Mouse (Mus musculus) neural tube, embryonic 15.5 days (tissue): ENCODE measurements around the gene Ctnnbl1. TPM values are rescaled to one million over a fixed set of nuclear protein-coding genes. Genes with fewer than 3 reads are reported as not detected.

ENCODE experiments used
- ATAC-seq: fragments of 200-750 bp; cut with Nextera tagmentation; 2 replicates; pipeline ENCODE4 v1.8.0; 2017; ENCODE audit warnings: mild to moderate bottlenecking, moderate TSS enrichment, moderate library complexity; ENCODE audit not compliant: low FRiP score
- H3K27ac ChIP-seq: fragments of 300-500 bp; sonication (generic); replicated peaks from 2 replicates; pipeline ENCODE4 v1.5.1; 2015; ENCODE audit warnings: mild to moderate bottlenecking, inconsistent platforms
- H3K27me3 ChIP-seq: fragments of 300-500 bp; sonication (generic); replicated peaks from 2 replicates; pipeline ENCODE4 v1.6.1; 2015; ENCODE audit warnings: inconsistent platforms
- H3K36me3 ChIP-seq: fragments of 300-500 bp; sonication (generic); 2 replicates; pipeline ENCODE4 v1.6.1; 2015; ENCODE audit warnings: inconsistent platforms
- H3K4me1 ChIP-seq: fragments of 300-500 bp; sonication (generic); 2 replicates; pipeline ENCODE4 v1.6.1; 2015; ENCODE audit warnings: inconsistent platforms
- H3K4me2 ChIP-seq: fragments of 300-500 bp; sonication (generic); 2 replicates; pipeline ENCODE4 v1.6.1; 2015; ENCODE audit warnings: inconsistent platforms, mild to moderate bottlenecking, moderate library complexity
- H3K4me3 ChIP-seq: fragments of 300-500 bp; sonication (generic); replicated peaks from 2 replicates; pipeline ENCODE4 v1.5.1; 2015; ENCODE audit warnings: mild to moderate bottlenecking, inconsistent platforms
- H3K9ac ChIP-seq: fragments of 300-500 bp; sonication (generic); replicated peaks from 2 replicates; pipeline ENCODE4 v1.6.1; 2015; ENCODE audit warnings: mild to moderate bottlenecking, inconsistent platforms
- H3K9me3 ChIP-seq: fragments of 300-500 bp; sonication (generic); replicated peaks from 2 replicates; pipeline ENCODE4 v1.6.1; 2016; ENCODE audit warnings: inconsistent platforms
- WGBS: fragments of 180-500 bp; shearing (Covaris S2); methylation state at CpG from one replicate; pipeline ENCODE4 v1.1.7; 2015; ENCODE audit warnings: mixed read lengths; 5-methylcytosine and 5-hydroxymethylcytosine counted together
- polyA plus RNA-seq: library from polyadenylated mRNA; unstranded; fragments of >200 nt; fragmentation: Nextera tagmentation; extraction: Ambion mirVana; gene quantifications from 2 replicates; pipeline ENCODE4 v1.2.1, GENCODE M21; 2015

Ctnnbl1 gene
- polyA plus RNA-seq, 1 experiment from 2014 or later: 51.3 TPM

DNA sequence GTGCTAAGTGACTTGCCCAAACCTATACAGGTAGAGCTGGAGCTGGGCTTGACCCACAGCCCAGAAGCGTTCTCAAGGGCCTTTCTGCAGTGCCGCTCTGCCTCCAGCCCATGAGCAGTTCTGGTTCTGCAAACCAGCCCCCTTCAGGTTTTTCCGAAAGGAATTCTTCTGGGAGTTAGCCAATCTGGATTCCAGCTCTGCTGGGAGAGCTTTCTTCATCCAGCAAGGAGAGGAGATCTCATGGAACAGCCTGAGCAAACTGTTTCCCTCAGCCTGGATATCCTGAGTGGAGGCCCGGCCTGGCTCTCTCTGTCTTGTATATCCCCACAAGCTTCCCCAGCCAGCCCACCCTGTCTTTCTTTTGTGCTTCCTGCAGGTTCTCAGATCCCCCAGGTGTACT is 75.9 kb downstream of the Ctnnbl1 start:
- WGBS: 88% methylated on average over 4 of the region's 4 CpGs
- ATAC-seq: no peak
- no peaks in the 10 kb centered on the region for H3K9me3 ChIP-seq
- H3K9ac ChIP-seq: no peak overlapping the region
- no peaks in the 10 kb centered on the region for H3K27me3 ChIP-seq
- no peak overlapping the region for H3K4me2 ChIP-seq
- peaks cover 13% of the 10 kb centered on the region for H3K36me3 ChIP-seq
- no peak overlapping the region for H3K27ac ChIP-seq
- H3K4me1 ChIP-seq: peaks cover 28% of the 10 kb centered on the region
- no peak overlapping the region for H3K4me3 ChIP-seq

DNA sequence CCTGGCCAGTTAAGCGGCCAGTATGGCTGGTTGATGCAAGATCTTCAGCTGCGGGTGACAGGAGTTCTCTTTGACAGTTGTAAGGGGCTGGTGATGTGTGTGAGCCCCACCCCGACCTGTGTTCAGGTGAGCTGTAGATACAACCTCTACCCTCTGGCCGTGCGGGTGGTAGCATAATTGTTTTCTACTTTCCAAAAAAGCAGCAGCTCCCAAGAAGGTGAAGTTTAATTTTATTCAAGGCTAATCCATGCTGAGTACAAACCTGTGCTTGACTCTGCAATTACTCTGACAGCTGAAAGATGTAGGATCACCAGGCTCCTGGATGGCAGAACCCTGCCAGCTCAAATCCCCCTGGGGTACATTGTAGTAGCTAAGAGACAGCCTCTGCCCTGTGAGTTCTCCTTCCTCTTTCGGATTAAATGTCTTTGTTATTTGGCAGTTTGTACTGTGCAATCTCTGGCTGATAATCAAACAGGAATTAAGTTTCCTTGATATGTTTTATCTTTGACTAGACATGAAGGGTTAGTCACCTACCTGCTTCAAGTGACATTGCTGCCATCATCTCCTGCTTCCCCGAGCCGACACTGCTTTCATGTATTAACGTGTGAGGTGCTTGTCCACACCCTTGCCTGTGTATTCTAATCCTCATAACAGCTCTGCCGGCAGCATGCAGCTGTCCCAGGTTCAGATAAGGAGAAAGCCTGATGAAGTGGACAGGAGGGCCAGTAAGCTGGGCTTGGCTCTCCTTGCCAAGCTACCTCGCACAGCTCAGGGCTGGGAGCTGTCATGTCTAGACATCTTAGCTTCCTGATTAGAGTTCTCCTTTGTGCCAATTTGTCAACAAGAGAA is 77.1 kb downstream of the Ctnnbl1 start:
- peak overlapping the region; percentile 28; the same call in 1 of the 2 replicates for H3K27ac ChIP-seq
- WGBS: 72% methylated on average over 11 of the region's 11 CpGs
- ATAC-seq: no peak

DNA sequence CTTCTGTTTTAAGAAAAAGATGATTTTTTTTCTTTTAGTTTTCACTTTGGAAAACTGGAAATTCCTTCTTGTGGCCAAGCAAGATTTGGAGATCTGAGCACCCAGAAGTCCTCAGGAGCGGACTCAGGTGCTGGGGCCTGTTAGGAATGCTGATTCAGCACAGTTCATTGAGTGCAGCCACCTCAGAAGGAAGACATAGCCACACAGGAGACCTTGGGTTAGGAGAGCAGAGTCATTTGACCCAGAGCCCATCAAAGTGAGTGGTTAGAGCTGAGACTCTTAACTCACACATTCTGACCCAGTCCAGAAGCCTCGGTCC is 77.7 kb downstream of the Ctnnbl1 start:
- no peak overlapping the region for H3K4me2 ChIP-seq
- H3K9ac ChIP-seq: no peak overlapping the region
- H3K4me3 ChIP-seq: no peak overlapping the region
- ATAC-seq: no peak
- WGBS: 95% methylated on average over 2 of the region's 2 CpGs
- peaks cover 11% of the 10 kb centered on the region for H3K36me3 ChIP-seq
- H3K27me3 ChIP-seq: no peaks in the 10 kb centered on the region
- H3K4me1 ChIP-seq: peaks cover 31% of the 10 kb centered on the region
- H3K27ac ChIP-seq: no peak overlapping the region
- no peaks in the 10 kb centered on the region for H3K9me3 ChIP-seq

More for the DNA sequence above, 77.1 kb downstream of the Ctnnbl1 start:
- Histone ChIP-seq H3K9me3 (no peaks in the 10 kb centered on the region), H3K4me3 (no peak overlapping the region), H3K9ac (no peak overlapping the region), H3K27me3 (no peaks in the 10 kb centered on the region), H3K4me1 (peaks cover 31% of the 10 kb centered on the region), H3K4me2 (no peak overlapping the region), H3K36me3 (peaks cover 13% of the 10 kb centered on the region)

DNA sequence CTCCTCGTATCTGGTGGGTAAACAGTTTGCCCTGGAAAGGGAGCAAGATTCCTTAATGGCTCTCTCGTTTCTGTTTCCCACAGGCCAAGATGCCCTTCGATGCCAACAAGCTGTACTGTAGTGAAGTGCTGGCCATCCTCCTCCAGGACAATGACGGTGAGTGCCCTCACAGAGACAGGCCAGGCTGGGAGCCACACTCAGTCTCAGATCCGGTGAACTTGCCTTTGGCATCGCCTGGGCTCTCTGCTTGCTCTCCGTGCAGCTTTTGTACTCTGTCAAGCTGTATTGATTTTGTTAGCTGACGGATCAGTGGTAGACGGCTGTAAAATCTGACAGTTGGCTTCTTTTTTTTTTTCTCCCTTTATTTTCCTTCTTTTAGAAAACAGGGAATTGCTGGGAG is 80.5 kb downstream of the Ctnnbl1 start:
- no peak overlapping the region for H3K4me2 ChIP-seq
- ATAC-seq: no peak
- no peaks in the 10 kb centered on the region for H3K27me3 ChIP-seq
- WGBS: 49% methylated on average over 9 of the region's 9 CpGs
- peak overlapping the region; percentile 48 for H3K27ac ChIP-seq
- 0 out of 2 replicates have a peak, but pooled peaks cover under 1% of the 10 kb centered on the region for H3K36me3 ChIP-seq
- no peak overlapping the region for H3K9ac ChIP-seq
- H3K4me3 ChIP-seq: no peak overlapping the region
- peaks cover 39% of the 10 kb centered on the region for H3K4me1 ChIP-seq
- no peaks in the 10 kb centered on the region for H3K9me3 ChIP-seq

DNA sequence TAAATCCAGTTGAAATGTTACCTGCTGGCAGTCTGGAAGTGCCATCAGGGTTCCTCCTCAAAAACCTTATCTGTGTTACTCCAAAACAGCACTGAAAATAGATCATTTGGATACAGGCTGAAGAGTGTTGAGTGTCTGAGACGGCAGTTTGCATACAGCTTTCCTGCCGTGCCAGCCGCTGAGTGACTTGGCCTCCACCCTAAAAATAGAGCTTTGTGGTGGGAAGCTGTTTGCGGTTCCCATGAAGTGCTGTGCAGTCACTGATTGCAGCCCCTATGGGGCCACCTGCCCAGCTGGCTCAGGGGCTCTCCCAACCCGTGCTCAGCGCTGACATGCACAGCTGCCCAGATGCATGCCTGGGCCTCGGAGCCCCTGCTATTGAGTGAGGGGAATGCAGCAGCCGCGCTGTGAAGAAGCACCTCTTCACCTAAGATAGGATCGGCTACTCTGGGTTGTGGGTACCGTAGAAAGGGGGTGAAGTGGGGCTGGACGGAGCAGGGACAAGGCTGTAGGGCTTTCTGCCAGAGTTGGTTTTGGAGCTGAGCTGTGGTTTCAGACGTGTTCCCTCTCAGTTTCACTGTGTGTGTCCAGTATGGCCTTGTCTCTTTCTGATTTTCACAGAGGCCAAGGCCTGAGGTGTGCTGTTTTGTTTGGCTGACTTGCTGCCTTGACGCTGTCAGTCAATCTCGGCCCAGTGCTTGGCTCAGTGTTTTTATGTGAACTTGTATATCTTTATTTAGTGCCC is 81.5 kb downstream of the Ctnnbl1 start:
- Histone ChIP-seq H3K36me3 (no peaks in the 10 kb centered on the region), H3K27ac (0 out of 2 replicates have a peak overlapping the region, but pooled peaks have one; percentile 0), H3K27me3 (no peaks in the 10 kb centered on the region), H3K4me2 (no peak overlapping the region), H3K4me3 (no peak overlapping the region), H3K9ac (no peak overlapping the region), H3K9me3 (no peaks in the 10 kb centered on the region), H3K4me1 (peaks cover 36% of the 10 kb centered on the region)
- WGBS: 63% methylated on average over 15 of the region's 15 CpGs
- no peak for ATAC-seq

DNA sequence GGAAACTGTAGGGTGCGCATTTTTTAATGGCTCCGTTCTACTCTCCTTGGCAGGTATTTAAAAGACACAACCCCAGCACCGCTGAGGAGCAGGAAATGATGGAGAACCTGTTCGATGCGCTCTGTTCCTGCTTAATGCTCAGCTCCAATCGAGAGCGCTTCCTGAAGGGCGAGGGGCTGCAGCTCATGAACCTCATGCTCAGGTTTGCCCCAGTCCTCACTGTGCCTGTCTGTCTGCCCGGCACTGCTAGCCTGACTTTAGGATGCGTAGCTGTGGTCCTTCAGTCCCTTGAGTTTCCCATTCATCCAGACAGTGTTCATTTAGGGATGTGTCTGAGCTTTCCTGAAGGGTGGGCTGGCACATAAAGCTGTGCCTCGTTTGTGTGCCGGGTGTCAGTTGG is 82.2 kb downstream of the Ctnnbl1 start:
- Histone ChIP-seq H3K9ac (no peak overlapping the region), H3K4me2 (no peak overlapping the region), H3K4me1 (peaks cover 31% of the 10 kb centered on the region), H3K27ac (peak overlapping the region; percentile 0; the same call in 1 of the 2 replicates), H3K9me3 (no peaks in the 10 kb centered on the region), H3K4me3 (no peak overlapping the region), H3K36me3 (no peaks in the 10 kb centered on the region), H3K27me3 (no peaks in the 10 kb centered on the region)
- no peak for ATAC-seq
- 88% methylated on average over 12 of the region's 12 CpGs for WGBS

DNA sequence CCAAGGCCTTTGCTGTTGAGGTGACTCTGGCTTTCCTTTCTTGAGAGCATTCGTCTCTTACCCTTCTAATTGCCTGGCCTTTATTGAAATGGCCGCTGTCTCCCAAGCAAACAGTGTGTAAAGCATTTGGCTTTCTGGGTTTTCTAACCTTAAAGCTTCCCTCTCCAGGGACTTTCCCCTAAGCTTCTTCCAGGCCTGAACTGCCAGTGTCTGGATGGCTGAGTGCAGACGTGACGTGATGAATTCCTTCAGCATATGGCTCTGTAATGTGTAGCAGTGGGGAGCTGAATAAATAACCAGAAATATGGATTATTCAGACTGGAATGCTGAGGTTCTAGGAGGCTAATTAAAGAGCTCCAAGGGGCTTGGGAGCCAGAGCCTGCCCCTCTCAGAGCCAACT is 84.1 kb downstream of the Ctnnbl1 start:
- H3K27me3 ChIP-seq: no peaks in the 10 kb centered on the region
- no peak for ATAC-seq
- no peak overlapping the region for H3K4me3 ChIP-seq
- H3K36me3 ChIP-seq: no peaks in the 10 kb centered on the region
- H3K27ac ChIP-seq: peak overlapping the region; percentile 46
- H3K4me1 ChIP-seq: peaks cover 28% of the 10 kb centered on the region
- H3K9ac ChIP-seq: no peak overlapping the region
- WGBS: 24% methylated on average over 4 of the region's 4 CpGs
- no peaks in the 10 kb centered on the region for H3K9me3 ChIP-seq
- no peak overlapping the region for H3K4me2 ChIP-seq

DNA sequence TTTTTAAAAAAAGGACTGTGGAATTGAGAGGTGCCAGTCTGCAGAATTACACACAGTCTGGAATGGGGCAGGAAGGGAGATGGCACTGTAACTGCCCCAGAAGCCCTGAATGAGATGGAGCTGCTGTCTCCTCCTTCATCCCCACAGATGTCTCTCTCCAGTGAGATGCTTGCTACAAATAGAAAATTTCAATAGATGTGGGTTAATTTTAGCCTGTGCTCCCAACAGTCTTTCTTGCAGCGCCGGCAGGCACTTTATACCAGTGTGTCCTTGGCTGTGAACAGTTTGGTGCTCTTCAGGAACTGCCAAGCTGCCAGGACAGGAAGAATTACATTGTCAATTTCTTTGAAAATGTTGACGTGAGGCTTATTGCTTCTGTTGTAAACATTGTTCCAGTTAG is 86.3 kb downstream of the Ctnnbl1 start:
- 79% methylated on average over 3 of the region's 3 CpGs for WGBS
- no peak for ATAC-seq
- no peak overlapping the region for H3K9ac ChIP-seq
- no peak overlapping the region for H3K4me3 ChIP-seq
- H3K27me3 ChIP-seq: no peaks in the 10 kb centered on the region
- no peaks in the 10 kb centered on the region for H3K36me3 ChIP-seq
- H3K27ac ChIP-seq: no peak overlapping the region
- H3K4me1 ChIP-seq: peaks cover 13% of the 10 kb centered on the region
- H3K4me2 ChIP-seq: no peak overlapping the region
- no peaks in the 10 kb centered on the region for H3K9me3 ChIP-seq

DNA sequence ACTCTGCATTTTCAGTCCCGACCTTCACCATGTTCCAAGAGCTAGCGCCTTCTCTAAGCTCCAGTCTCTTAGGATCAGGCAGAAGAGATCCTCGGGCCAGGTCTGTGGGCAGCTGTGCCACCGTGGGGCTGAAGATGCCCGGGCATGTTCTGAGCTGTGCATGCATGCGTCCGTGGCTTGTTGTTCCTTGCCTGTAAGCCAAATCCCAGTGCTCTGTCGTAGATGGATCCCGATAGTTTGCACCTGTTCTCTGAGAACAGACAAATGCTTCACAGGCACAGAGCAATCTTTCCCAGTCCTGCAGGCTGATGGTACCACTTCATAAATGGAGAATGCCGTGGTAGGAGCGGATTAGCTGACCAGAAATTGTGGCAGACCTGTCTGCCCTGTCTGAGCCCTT is 87.0 kb downstream of the Ctnnbl1 start:
- no peak overlapping the region for H3K9ac ChIP-seq
- no peaks in the 10 kb centered on the region for H3K9me3 ChIP-seq
- H3K4me1 ChIP-seq: peaks cover 7% of the 10 kb centered on the region; the same call in 1 of the 2 replicates
- H3K27ac ChIP-seq: no peak overlapping the region
- WGBS: 91% methylated on average over 11 of the region's 11 CpGs
- no peak for ATAC-seq
- H3K36me3 ChIP-seq: no peaks in the 10 kb centered on the region
- no peak overlapping the region for H3K4me3 ChIP-seq
- H3K27me3 ChIP-seq: no peaks in the 10 kb centered on the region
- H3K4me2 ChIP-seq: no peak overlapping the region

DNA sequence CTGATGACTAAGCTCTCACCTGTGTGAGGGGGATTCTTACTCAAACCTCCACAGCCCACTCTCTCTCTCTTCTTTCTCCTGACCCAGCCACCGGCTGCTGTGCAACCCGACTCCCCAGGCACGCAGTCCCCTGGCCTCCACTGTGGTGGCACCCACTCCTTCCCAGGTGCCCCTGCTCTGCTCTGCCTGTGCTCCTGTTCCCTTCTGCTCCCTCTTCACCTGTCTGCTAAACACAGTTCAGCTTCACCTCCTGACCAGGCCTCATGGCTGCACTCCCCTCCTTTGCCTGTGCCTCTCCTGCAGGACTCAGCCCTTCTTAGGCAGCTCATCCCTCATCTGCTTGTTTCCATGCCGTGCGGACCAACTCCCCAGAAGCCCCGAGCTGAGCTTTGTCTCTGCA is 92.9 kb downstream of the Ctnnbl1 start:
- no peaks in the 10 kb centered on the region for H3K4me1 ChIP-seq
- H3K27me3 ChIP-seq: no peaks in the 10 kb centered on the region
- H3K4me2 ChIP-seq: no peak overlapping the region
- no peak overlapping the region for H3K9ac ChIP-seq
- H3K36me3 ChIP-seq: no peaks in the 10 kb centered on the region
- no peak for ATAC-seq
- H3K4me3 ChIP-seq: no peak overlapping the region
- H3K9me3 ChIP-seq: no peaks in the 10 kb centered on the region
- 90% methylated on average over 6 of the region's 6 CpGs for WGBS
- H3K27ac ChIP-seq: no peak overlapping the region

DNA sequence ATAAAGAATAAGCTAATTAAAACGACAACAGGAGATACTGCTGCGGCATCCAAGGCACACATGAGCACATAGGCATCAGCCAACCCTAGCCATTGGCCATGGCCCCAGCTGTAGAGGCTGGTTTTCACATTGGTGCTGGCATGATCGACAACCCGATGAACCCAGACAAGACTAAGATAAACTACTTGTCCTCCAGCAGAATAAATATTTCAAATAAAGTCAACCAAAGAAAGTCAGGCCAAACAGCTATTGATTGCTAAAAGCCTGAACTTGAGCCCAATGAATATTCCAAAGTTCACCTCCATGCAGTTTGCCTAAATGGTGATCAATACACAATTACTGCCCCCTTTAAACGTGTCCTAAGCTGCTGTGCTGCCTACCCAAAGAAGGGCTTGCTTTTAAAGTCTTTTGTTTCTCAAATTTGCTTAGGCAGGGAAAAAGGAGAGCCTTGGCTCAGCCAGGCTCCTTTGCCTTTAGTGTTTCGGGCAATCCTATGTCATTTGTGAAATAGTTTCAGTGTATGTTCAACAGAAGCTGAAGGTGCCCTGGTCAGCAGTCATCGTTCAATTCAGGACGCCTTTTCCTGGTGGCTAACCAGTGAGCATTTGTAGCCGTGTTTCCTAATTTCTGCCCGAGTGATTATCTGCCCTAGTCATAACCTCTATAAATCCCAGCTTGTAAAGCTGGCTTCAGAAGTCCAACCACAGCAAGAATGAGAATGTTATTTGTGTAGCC is 93.6 kb downstream of the Ctnnbl1 start:
- H3K9ac ChIP-seq: no peak overlapping the region
- no peaks in the 10 kb centered on the region for H3K9me3 ChIP-seq
- no peaks in the 10 kb centered on the region for H3K36me3 ChIP-seq
- 76% methylated on average over 10 of the region's 10 CpGs for WGBS
- no peak for ATAC-seq
- no peaks in the 10 kb centered on the region for H3K27me3 ChIP-seq
- no peak overlapping the region for H3K27ac ChIP-seq
- H3K4me2 ChIP-seq: no peak overlapping the region
- no peaks in the 10 kb centered on the region for H3K4me1 ChIP-seq
- H3K4me3 ChIP-seq: no peak overlapping the region
